Comparison of ENCODE assay signal across 27 mouse cellular contexts in the genomic region with DNA sequence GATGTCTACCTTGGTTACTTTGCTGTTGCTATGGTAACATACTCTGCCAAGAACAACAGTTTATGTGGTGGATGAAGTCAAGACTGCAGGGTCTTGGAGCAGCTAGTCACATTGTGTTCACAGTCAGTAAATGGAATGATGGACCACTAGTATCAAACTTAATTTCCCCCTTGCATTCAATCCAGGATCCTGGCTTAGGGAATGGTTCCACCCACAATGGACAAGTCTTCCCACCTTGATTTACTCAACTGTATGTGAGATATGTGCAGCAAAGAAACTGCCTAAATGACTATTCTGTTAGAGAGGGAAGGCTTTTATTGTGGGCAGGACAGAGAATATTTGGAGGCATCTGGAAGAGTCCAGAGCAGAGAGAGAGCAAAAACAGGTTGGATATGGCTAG.
"Had no signal": no experiment of that assay in that cellular context is flagged by ENCODE, and none has a peak within 500 bp of the region (broad histone marks: within the 10 kb centered on the region; RNA-seq: fewer than 3 reads in every experiment).

No protein-coding gene starts in this region.

- ATAC-seq: forebrain, embryonic 14.5 days; forebrain, embryonic 15.5 days; forebrain, embryonic 16.5 days; forebrain, postnatal 0 days had no signal

- H3K4me2 ChIP-seq: embryonic facial prominence, embryonic 12.5 days; embryonic facial prominence, embryonic 13.5 days; embryonic facial prominence, embryonic 15.5 days; forebrain, embryonic 12.5 days; forebrain, embryonic 15.5 days had no signal

- H3K9me3 ChIP-seq: embryonic facial prominence, embryonic 12.5 days; embryonic facial prominence, embryonic 13.5 days; embryonic facial prominence, embryonic 15.5 days; forebrain, embryonic 12.5 days; forebrain, embryonic 15.5 days had no signal

- H3K4me3 ChIP-seq: embryonic facial prominence, embryonic 10.5 days; embryonic facial prominence, embryonic 12.5 days; embryonic facial prominence, embryonic 13.5 days; embryonic facial prominence, embryonic 15.5 days; erythroblast, embryonic 14.5 days; forebrain, embryonic 10.5 days; forebrain, embryonic 12.5 days; forebrain, embryonic 15.5 days; gastrocnemius, adult 2 months; heart, adult 2 months had no signal

- H3K27ac ChIP-seq: embryonic facial prominence, embryonic 10.5 days; forebrain, embryonic 10.5 days; forebrain, embryonic 12.5 days; forebrain, embryonic 15.5 days; gastrocnemius, adult 2 months; heart, adult 2 months had no signal

- H3K4me1 ChIP-seq: forebrain, embryonic 12.5 days; forebrain, embryonic 15.5 days had no signal

- H3K9ac ChIP-seq: embryonic facial prominence, embryonic 12.5 days; embryonic facial prominence, embryonic 13.5 days; embryonic facial prominence, embryonic 15.5 days; forebrain, embryonic 12.5 days; forebrain, embryonic 15.5 days; forebrain, postnatal 0 days had no signal

- DNase-seq: cerebellum, adult 2 months; cerebellum, adult 8-10 months; cerebellum, adult 9-10 months; cerebellum, adult 9-11 months; cerebellum, postnatal 10 days; cerebellum, postnatal 14 days; cerebellum, postnatal 25 days; cerebellum, postnatal 36 days; embryo, embryonic 11 days; forebrain, postnatal 0 days; gastrocnemius, adult 2 months; gastrocnemius, postnatal 10 days; gastrocnemius, postnatal 14 days; gastrocnemius, postnatal 25 days; gastrocnemius, postnatal 36 days; heart, adult 18-20 months; heart, adult 2 months had no signal

- H3K27me3 ChIP-seq: embryonic facial prominence, embryonic 12.5 days; embryonic facial prominence, embryonic 13.5 days; embryonic facial prominence, embryonic 15.5 days; forebrain, embryonic 12.5 days; forebrain, embryonic 15.5 days had no signal

- H3K36me3 ChIP-seq: embryonic facial prominence, embryonic 12.5 days; embryonic facial prominence, embryonic 13.5 days; embryonic facial prominence, embryonic 15.5 days; forebrain, embryonic 15.5 days had no signal
